Mouse (Mus musculus) bone marrow, adult 2 months (tissue): ENCODE results near the gene Rab12. TPM values are rescaled to one million over a fixed set of nuclear protein-coding genes. Genes with fewer than 3 reads are reported as not detected.
A peak's percentile ranks its signal among the peaks of the same experiment; 100 is the strongest.

Experiments used
- H3K27ac ChIP-seq: fragments of 200-500 bp; 2 replicates; pipeline ENCODE4 v1.5.1; 2012; ENCODE audit warnings: low read depth, mild to moderate bottlenecking, control low read depth, inconsistent platforms, low read length; ENCODE audit not compliant: control insufficient read depth, poor library complexity, insufficient read depth
- H3K4me1 ChIP-seq: fragments of 200-500 bp; 2 replicates; pipeline ENCODE4 v1.6.1; 2011; ENCODE audit warnings: low read length; ENCODE audit not compliant: control insufficient read depth, insufficient read depth
- H3K4me3 ChIP-seq: fragments of 200-500 bp; replicated peaks from 2 replicates; pipeline ENCODE3; 2011; ENCODE audit warnings: mild to moderate bottlenecking, low read depth, low read length, control low read depth; ENCODE audit not compliant: control insufficient read depth
- CTCF ChIP-seq: fragments of 200-500 bp; IDR thresholded peaks from 2 replicates; pipeline ENCODE4 v1.5.1; 2011; ENCODE audit warnings: low read length, control low read depth; ENCODE audit not compliant: control insufficient read depth, insufficient read depth
- POLR2A ChIP-seq: fragments of 200-500 bp; IDR thresholded peaks from 2 replicates; pipeline ENCODE4 v1.6.1; 2011; ENCODE audit warnings: low read depth, mild to moderate bottlenecking, control low read depth, low read length, borderline replicate concordance; ENCODE audit not compliant: control insufficient read depth
- WGBS: fragments of 180-500 bp; shearing (Covaris S2); methylation state at CpG from one replicate; pipeline ENCODE4 v1.1.7; 2018; 5-methylcytosine and 5-hydroxymethylcytosine counted together
- polyA plus RNA-seq: library from polyadenylated mRNA; stranded (reverse); fragments of >200 nt; gene quantifications from 2 replicates; pipeline ENCODE4 v1.2.4, GENCODE M21; 2011; ENCODE audit warnings: low replicate concordance; ENCODE audit not compliant: missing spikeins, insufficient read depth, insufficient read length

The Rab12 gene
- polyA plus RNA-seq, 1 experiment: 33.2 TPM

- no peak overlapping the region for H3K4me3 ChIP-seq
- 71% methylated on average over 4 of the region's 4 CpGs for WGBS
- TF ChIP-seq CTCF (no peak), POLR2A (no peak)
These were observed 48.3 kb downstream of the Rab12 start for GRCm38 (mm10) chr17:66471252-66471651.

GRCm38 (mm10) chr17:66470020-66470419 lies 49.5 kb downstream of the Rab12 start:
- 58% methylated on average over 8 of the region's 8 CpGs for WGBS
- TF ChIP-seq CTCF: no peak
- no peak for TF ChIP-seq POLR2A
- Histone ChIP-seq H3K4me3 (no peak overlapping the region), H3K27ac (no peak overlapping the region), H3K4me1 (no peaks in the 10 kb centered on the region)

More at GRCm38 (mm10) chr17:66471252-66471651, 48.3 kb downstream of the Rab12 start:
- H3K27ac ChIP-seq: no peak overlapping the region
- no peaks in the 10 kb centered on the region for H3K4me1 ChIP-seq

DNA sequence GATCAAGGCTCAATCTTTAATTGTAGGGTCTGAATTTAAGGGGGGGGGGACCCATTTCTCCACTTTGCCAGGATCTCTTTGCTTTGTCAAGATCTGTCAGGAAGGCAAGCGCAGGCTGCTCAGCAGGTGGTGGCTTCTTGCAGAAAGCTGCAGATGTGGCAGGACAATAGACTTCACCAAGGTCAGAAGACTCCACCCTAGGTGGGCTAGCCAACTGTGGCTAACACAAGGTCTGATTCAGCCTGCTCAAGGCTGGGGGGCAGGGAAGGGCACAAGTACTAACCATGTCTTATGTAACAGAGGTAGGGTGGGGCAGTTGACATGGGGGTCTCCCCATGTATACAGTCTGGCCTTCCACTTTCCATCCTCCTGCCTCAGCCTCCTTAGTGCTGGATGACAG lies 62.3 kb downstream of the Rab12 start:
- TF ChIP-seq POLR2A (no peak), CTCF (no peak)
- Histone ChIP-seq H3K27ac (no peak overlapping the region), H3K4me1 (no peaks in the 10 kb centered on the region), H3K4me3 (no peak overlapping the region)
- WGBS: 88% methylated on average over 1 of the region's 1 CpGs

GRCm38 (mm10) chr17:66451143-66451542 lies 68.4 kb downstream of the Rab12 start:
- TF ChIP-seq POLR2A (no peak), CTCF (peak; percentile 76)
- 1% methylated on average over 11 of the region's 11 CpGs for WGBS
- H3K4me3 ChIP-seq: no peak overlapping the region

GRCm38 (mm10) chr17:66450526-66451070 lies 68.9 kb downstream of the Rab12 start:
- 5% methylated on average over 18 of the region's 18 CpGs for WGBS
- no peak overlapping the region for H3K27ac ChIP-seq
- no peak for TF ChIP-seq POLR2A
- TF ChIP-seq CTCF: no peak
- no peaks in the 10 kb centered on the region for H3K4me1 ChIP-seq
- H3K4me3 ChIP-seq: no peak overlapping the region

More at GRCm38 (mm10) chr17:66451143-66451542, 68.4 kb downstream of the Rab12 start:
- H3K4me1 ChIP-seq: no peaks in the 10 kb centered on the region
- no peak overlapping the region for H3K27ac ChIP-seq

- H3K4me1 ChIP-seq: no peaks in the 10 kb centered on the region
These were observed 69.8 kb downstream of the Rab12 start, which contains the start of gene Mtcl1 for GRCm38 (mm10) chr17:66449460-66450341. Mtcl1 (minus strand) TSS chr17:66449750.

GRCm38 (mm10) chr17:66448421-66449405 lies 70.8 kb downstream of the Rab12 start:
- no peaks in the 10 kb centered on the region for H3K4me1 ChIP-seq
- 1% methylated on average over 136 of the region's 136 CpGs for WGBS
- H3K4me3 ChIP-seq: peak overlapping the region; percentile 9
- TF ChIP-seq POLR2A: no peak
- no peak for TF ChIP-seq CTCF
- no peak overlapping the region; the same call in 1 of the 2 replicates for H3K27ac ChIP-seq

More at GRCm38 (mm10) chr17:66449460-66450341, 69.8 kb downstream of the Rab12 start, which contains the start of gene Mtcl1:
- TF ChIP-seq CTCF: no peak
- TF ChIP-seq POLR2A: no peak
- peak within 1 kb of the TSS; percentile 40 for H3K4me3 ChIP-seq
- H3K27ac ChIP-seq: no peak within 1 kb of the TSS; the same call in 1 of the 2 replicates
- WGBS: under 1% methylated on average over 76 of the region's 76 CpGs
